Mouse (Mus musculus): Measurements from ENCODE around the gene Lipf. TPM values are rescaled to one million over a fixed set of nuclear protein-coding genes. Genes with fewer than 3 reads are reported as not detected.

Lipf gene
- total RNA-seq (2021): not detected
- long read RNA-seq, experiment 1: 0 reads
- long read RNA-seq, experiment 2: 0 reads

- no peak for DNase-seq
Measured at GRCm38 (mm10) chr19:33960887-33961286, at the start of gene Lipf. Gene Lipf (plus strand): TSS chr19:33961187.

GRCm38 (mm10) chr19:33924099-33924498 lies 36.9 kb upstream of the Lipf start:
- no peak for DNase-seq

GRCm38 (mm10) chr19:33979007-33979406 lies 18.0 kb downstream of the Lipf start:
- DNase-seq: peak in 1 of 2 experiments; percentile 4

GRCm38 (mm10) chr19:33983043-33983442 lies 22.1 kb downstream of the Lipf start:
- DNase-seq: no peak

GRCm38 (mm10) chr19:34008002-34008401 lies 47.0 kb downstream of the Lipf start, which contains the start of gene Lipk:
Gene Lipk (plus strand): TSS chr19:34008290.
- no peak for DNase-seq

- DNase-seq: peak in 1 of 2 experiments; percentile 2
Measured at GRCm38 (mm10) chr19:34021440-34022172, 60.6 kb downstream of the Lipf start.

- DNase-seq: peak in 1 of 2 experiments; percentile 7
Measured at GRCm38 (mm10) chr19:34022759-34023158, 61.8 kb downstream of the Lipf start.

Other genes with a start within 250 kb of the Lipf start
- gene Lipo2, start 209.8 kb upstream of the Lipf start, total RNA-seq (2021): under 1 TPM; 0.25 to 0.41 TPM
- gene Lipo3, start 199.2 kb upstream of the Lipf start, total RNA-seq (2021): 1 to 10 TPM; 7.8 to 9.7 TPM
- not detected for gene Lipo1, start 173.7 kb upstream of the Lipf start, total RNA-seq (2021)
- gene Lipk, start 47.1 kb downstream of the Lipf start, total RNA-seq (2021): not detected
- not detected for gene Lipn, start 106.2 kb downstream of the Lipf start, total RNA-seq (2021)
- not detected for gene Lipm, start 139.7 kb downstream of the Lipf start, total RNA-seq (2021)
- not detected for gene Ankrd22, start 204.9 kb downstream of the Lipf start, total RNA-seq (2021)
- 1 to 10 TPM; 3.1 to 3.9 TPM for gene Stambpl1, start 231.0 kb downstream of the Lipf start, total RNA-seq (2021)